Mouse (Mus musculus) hindbrain, embryonic 15.5 days (tissue): ENCODE data around the gene Hsbp1. TPM values are rescaled to one million over a fixed set of nuclear protein-coding genes. Genes with fewer than 3 reads are reported as not detected.
"Not testable (repeated sequence)": the region's sequence is repeated elsewhere in the genome, so short reads cannot be mapped to it uniquely, and the experiment has no call there.

Source experiments
- ATAC-seq: fragments of 200-750 bp; cut with Nextera tagmentation; 2 replicates; pipeline ENCODE4 v1.8.0; 2017; ENCODE audit warnings: low read depth, moderate number of reproducible peaks, moderate TSS enrichment; ENCODE audit not compliant: low FRiP score
- H3K27ac ChIP-seq: fragments of 300-500 bp; sonication (generic); replicated peaks from 2 replicates; pipeline ENCODE4 v1.5.1; 2015; ENCODE audit warnings: mild to moderate bottlenecking, inconsistent platforms
- H3K27me3 ChIP-seq: fragments of 300-500 bp; sonication (generic); 2 replicates; pipeline ENCODE4 v1.6.1; 2015; ENCODE audit warnings: control low read depth, inconsistent platforms
- H3K36me3 ChIP-seq: fragments of 300-500 bp; sonication (generic); 2 replicates; pipeline ENCODE4 v1.6.1; 2015; ENCODE audit warnings: control low read depth, inconsistent platforms
- H3K4me1 ChIP-seq: fragments of 300-500 bp; sonication (generic); replicated peaks from 2 replicates; pipeline ENCODE4 v1.6.1; 2015; ENCODE audit warnings: control low read depth, inconsistent platforms
- H3K4me2 ChIP-seq: fragments of 300-500 bp; sonication (generic); 2 replicates; pipeline ENCODE4 v1.6.1; 2015; ENCODE audit warnings: moderate library complexity, mild to moderate bottlenecking, inconsistent platforms
- H3K4me3 ChIP-seq: fragments of 300-500 bp; sonication (generic); 2 replicates; pipeline ENCODE4 v1.5.1; 2015; ENCODE audit warnings: mild to moderate bottlenecking, inconsistent platforms
- H3K9ac ChIP-seq: fragments of 300-500 bp; sonication (generic); 2 replicates; pipeline ENCODE4 v1.6.1; 2015; ENCODE audit warnings: inconsistent platforms
- H3K9me3 ChIP-seq: fragments of 300-500 bp; sonication (generic); 2 replicates; pipeline ENCODE4 v1.6.1; 2016; ENCODE audit warnings: control low read depth, inconsistent platforms
- WGBS: fragments of 180-500 bp; shearing (Covaris S2); methylation state at CpG from one replicate; pipeline ENCODE4 v1.1.7; 2015; 5-methylcytosine and 5-hydroxymethylcytosine counted together
- polyA plus RNA-seq: library from polyadenylated mRNA; unstranded; fragments of >200 nt; fragmentation: Nextera tagmentation; extraction: Ambion mirVana; gene quantifications from 2 replicates; pipeline ENCODE4 v1.2.1, GENCODE M21; 2015

Gene Hsbp1
- 757 and 781 TPM in 2 replicates for polyA plus RNA-seq

DNA sequence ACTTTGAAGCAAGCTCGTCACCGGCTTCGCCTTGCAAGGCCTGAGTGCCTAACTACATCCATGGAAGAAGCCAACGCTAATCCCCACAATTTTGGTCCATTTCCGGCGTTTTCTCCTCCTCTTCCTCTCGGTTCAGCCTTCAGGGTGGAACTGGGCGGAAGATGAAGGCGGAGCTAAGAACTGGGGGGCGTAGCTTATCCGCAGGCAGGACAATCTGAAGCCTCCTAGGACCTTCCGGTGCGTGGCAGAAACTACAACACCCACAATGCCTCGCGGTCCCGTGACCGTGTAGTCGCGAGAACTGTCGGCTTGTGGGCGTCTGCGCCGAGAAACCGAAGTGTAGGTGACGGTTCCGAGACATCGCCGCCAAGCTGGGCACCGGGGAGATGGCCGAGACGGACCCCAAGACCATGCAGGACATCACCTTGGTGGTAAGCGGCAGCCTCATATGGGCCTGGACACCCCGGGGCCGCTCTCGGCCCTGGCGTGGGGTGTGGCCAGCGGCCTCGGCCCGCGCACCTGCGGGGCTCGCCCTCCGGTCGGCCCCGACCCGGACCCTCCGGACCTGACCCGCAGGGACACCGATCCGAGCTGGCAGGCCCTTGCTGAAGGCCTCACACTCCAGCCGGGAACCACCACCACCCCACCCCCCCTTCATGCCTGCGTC, at the start of gene Hsbp1:
Gene Hsbp1, plus strand, starts transcription at position 299 of the 667 bp plus-strand sequence.
- H3K9ac ChIP-seq: peak within 1 kb of the TSS; percentile 97
- peak within 1 kb of the TSS; percentile 78 for H3K27ac ChIP-seq
- H3K27me3 ChIP-seq: peaks cover 2% of the 10 kb centered on the region; the same call in 1 of the 2 replicates
- peak within 1 kb of the TSS; percentile 92 for H3K4me3 ChIP-seq
- H3K4me2 ChIP-seq: peak within 1 kb of the TSS; percentile 62
- H3K36me3 ChIP-seq: peaks cover 31% of the 10 kb centered on the region
- WGBS: 2% methylated on average over 52 of the region's 52 CpGs
- no peaks in the 10 kb centered on the region for H3K9me3 ChIP-seq
- peaks cover 15% of the 10 kb centered on the region for H3K4me1 ChIP-seq
- peak; percentile 98 for ATAC-seq

- Histone ChIP-seq H3K27ac (no peak overlapping the region), H3K9me3 (no peaks in the 10 kb centered on the region), H3K9ac (no peak overlapping the region), H3K36me3 (no peaks in the 10 kb centered on the region), H3K4me1 (no peaks in the 10 kb centered on the region), H3K4me3 (no peak overlapping the region), H3K27me3 (no peaks in the 10 kb centered on the region), H3K4me2 (no peak overlapping the region)
- WGBS: 83% methylated on average over 13 of the region's 13 CpGs
- ATAC-seq: no peak
These were observed 48.8 kb upstream of the Hsbp1 start for GRCm38 (mm10) chr8:119295477-119295876.

GRCm38 (mm10) chr8:119297752-119298151, 46.5 kb upstream of the Hsbp1 start:
- not testable (repeated sequence) for H3K27me3 ChIP-seq, H3K4me2 ChIP-seq, H3K4me3 ChIP-seq, ATAC-seq, H3K27ac ChIP-seq, H3K9ac ChIP-seq, H3K36me3 ChIP-seq, H3K4me1 ChIP-seq, H3K9me3 ChIP-seq
- 26% methylated on average over 3 of the region's 3 CpGs for WGBS

- Histone ChIP-seq H3K27ac (no peak overlapping the region), H3K4me1 (no peaks in the 10 kb centered on the region), H3K4me3 (no peak overlapping the region), H3K36me3 (no peaks in the 10 kb centered on the region), H3K9ac (no peak overlapping the region), H3K4me2 (no peak overlapping the region), H3K27me3 (no peaks in the 10 kb centered on the region), H3K9me3 (no peaks in the 10 kb centered on the region)
- WGBS: 93% methylated on average over 5 of the region's 5 CpGs
- ATAC-seq: no peak
These were observed 44.0 kb upstream of the Hsbp1 start for GRCm38 (mm10) chr8:119300335-119300734.

- H3K27me3 ChIP-seq: no peaks in the 10 kb centered on the region
- no peaks in the 10 kb centered on the region for H3K4me1 ChIP-seq
- no peak overlapping the region for H3K4me3 ChIP-seq
- ATAC-seq: no peak
- no peaks in the 10 kb centered on the region for H3K9me3 ChIP-seq
- H3K36me3 ChIP-seq: no peaks in the 10 kb centered on the region
- WGBS: 75% methylated on average over 8 of the region's 8 CpGs
- H3K9ac ChIP-seq: no peak overlapping the region
- H3K27ac ChIP-seq: no peak overlapping the region
- no peak overlapping the region for H3K4me2 ChIP-seq
These were observed 40.1 kb upstream of the Hsbp1 start for GRCm38 (mm10) chr8:119304196-119304595.

GRCm38 (mm10) chr8:119311412-119311811, 32.9 kb upstream of the Hsbp1 start:
- no peaks in the 10 kb centered on the region for H3K36me3 ChIP-seq
- no peak overlapping the region for H3K4me2 ChIP-seq
- no peak overlapping the region for H3K9ac ChIP-seq
- H3K27me3 ChIP-seq: no peaks in the 10 kb centered on the region
- no peaks in the 10 kb centered on the region for H3K4me1 ChIP-seq
- H3K9me3 ChIP-seq: no peaks in the 10 kb centered on the region
- no peak overlapping the region for H3K27ac ChIP-seq
- 30% methylated on average over 3 of the region's 3 CpGs for WGBS
- ATAC-seq: no peak
- H3K4me3 ChIP-seq: no peak overlapping the region

GRCm38 (mm10) chr8:119323215-119323614, 21.1 kb upstream of the Hsbp1 start:
- no peaks in the 10 kb centered on the region for H3K27me3 ChIP-seq
- H3K9ac ChIP-seq: no peak overlapping the region
- H3K4me3 ChIP-seq: no peak overlapping the region
- H3K36me3 ChIP-seq: no peaks in the 10 kb centered on the region
- no peak for ATAC-seq
- H3K4me1 ChIP-seq: no peaks in the 10 kb centered on the region
- no peak overlapping the region for H3K27ac ChIP-seq
- no peak overlapping the region for H3K4me2 ChIP-seq
- WGBS: 49% methylated on average over 6 of the region's 6 CpGs
- no peaks in the 10 kb centered on the region for H3K9me3 ChIP-seq

DNA sequence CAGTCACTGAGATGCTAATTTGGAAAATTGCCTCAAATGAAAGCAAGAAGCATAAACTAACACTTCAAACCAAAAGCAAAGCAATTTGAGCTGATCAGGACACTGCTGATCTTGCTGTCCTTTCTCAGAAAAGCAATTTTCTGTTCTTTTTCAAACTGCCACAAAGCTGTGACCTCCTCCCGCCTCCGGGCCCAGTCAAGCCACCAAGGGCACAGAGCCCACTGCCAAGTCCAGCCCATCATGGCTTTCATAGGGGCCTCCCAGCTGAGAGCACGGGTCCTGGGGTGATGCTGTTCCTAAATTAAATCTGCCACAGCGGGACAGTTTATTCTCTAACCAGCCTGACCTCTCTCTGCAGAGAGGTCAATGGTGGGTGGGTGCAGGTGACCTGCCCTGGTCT, 4.7 kb upstream of the Hsbp1 start:
- no peak overlapping the region for H3K27ac ChIP-seq
- 0 out of 2 replicates have a peak, but pooled peaks cover 4% of the 10 kb centered on the region for H3K4me1 ChIP-seq
- ATAC-seq: no peak
- WGBS: 85% methylated on average over 4 of the region's 4 CpGs
- peaks cover 2% of the 10 kb centered on the region; the same call in 1 of the 2 replicates for H3K27me3 ChIP-seq
- H3K9ac ChIP-seq: no peak overlapping the region
- no peak overlapping the region for H3K4me2 ChIP-seq
- H3K36me3 ChIP-seq: no peaks in the 10 kb centered on the region
- no peak overlapping the region for H3K4me3 ChIP-seq
- H3K9me3 ChIP-seq: no peaks in the 10 kb centered on the region

DNA sequence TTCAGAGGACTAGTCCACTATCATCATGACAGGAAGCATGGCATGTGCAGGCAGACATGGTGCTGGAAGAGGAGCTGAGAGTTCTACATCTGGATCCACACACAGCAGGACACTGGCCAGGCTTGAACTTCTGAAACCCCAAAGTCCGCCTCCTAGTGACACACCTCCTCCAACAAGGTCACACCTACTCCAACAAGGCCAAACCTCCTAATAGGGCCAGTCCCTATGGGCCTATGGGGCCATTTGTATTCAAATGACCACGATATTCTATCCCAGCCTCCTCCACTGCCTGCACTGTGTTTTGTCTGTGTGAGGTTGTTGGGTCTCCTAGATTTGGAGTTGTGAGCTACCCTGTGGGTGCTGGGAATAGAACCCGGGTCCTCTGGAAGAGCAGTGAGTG, 682 bp upstream of the Hsbp1 start:
- peak overlapping the region; percentile 74 for H3K27ac ChIP-seq
- H3K4me1 ChIP-seq: peaks cover 15% of the 10 kb centered on the region
- H3K9ac ChIP-seq: no peak overlapping the region
- H3K27me3 ChIP-seq: peaks cover 2% of the 10 kb centered on the region; the same call in 1 of the 2 replicates
- WGBS: 83% methylated on average over 3 of the region's 3 CpGs
- H3K4me2 ChIP-seq: peak overlapping the region; percentile 62
- no peaks in the 10 kb centered on the region for H3K9me3 ChIP-seq
- peak overlapping the region; percentile 92 for H3K4me3 ChIP-seq
- peaks cover 24% of the 10 kb centered on the region for H3K36me3 ChIP-seq
- ATAC-seq: no peak; the same call in 1 of the 2 replicates

GRCm38 (mm10) chr8:119345029-119345682, 868 bp downstream of the Hsbp1 start:
- H3K27ac ChIP-seq: no peak overlapping the region

GRCm38 (mm10) chr8:119345683-119346075, 1.4 kb downstream of the Hsbp1 start:
- peak overlapping the region; percentile 62 for H3K4me2 ChIP-seq
- no peak for ATAC-seq
- H3K27ac ChIP-seq: no peak overlapping the region
- H3K9ac ChIP-seq: peak overlapping the region; percentile 97; the same call in 1 of the 2 replicates
- peaks cover 15% of the 10 kb centered on the region for H3K4me1 ChIP-seq
- peaks cover 2% of the 10 kb centered on the region; the same call in 1 of the 2 replicates for H3K27me3 ChIP-seq
- H3K4me3 ChIP-seq: peak overlapping the region; percentile 92
- 87% methylated on average over 15 of the region's 15 CpGs for WGBS
- peaks cover 35% of the 10 kb centered on the region for H3K36me3 ChIP-seq
- H3K9me3 ChIP-seq: no peaks in the 10 kb centered on the region

More at GRCm38 (mm10) chr8:119345029-119345682, 868 bp downstream of the Hsbp1 start:
- Histone ChIP-seq H3K4me1 (peaks cover 15% of the 10 kb centered on the region), H3K36me3 (peaks cover 35% of the 10 kb centered on the region), H3K9ac (peak overlapping the region; percentile 97), H3K4me3 (peak overlapping the region; percentile 92), H3K27me3 (peaks cover 2% of the 10 kb centered on the region; the same call in 1 of the 2 replicates), H3K4me2 (peak overlapping the region; percentile 62), H3K9me3 (no peaks in the 10 kb centered on the region)
- ATAC-seq: no peak
- 55% methylated on average over 22 of the region's 22 CpGs for WGBS

DNA sequence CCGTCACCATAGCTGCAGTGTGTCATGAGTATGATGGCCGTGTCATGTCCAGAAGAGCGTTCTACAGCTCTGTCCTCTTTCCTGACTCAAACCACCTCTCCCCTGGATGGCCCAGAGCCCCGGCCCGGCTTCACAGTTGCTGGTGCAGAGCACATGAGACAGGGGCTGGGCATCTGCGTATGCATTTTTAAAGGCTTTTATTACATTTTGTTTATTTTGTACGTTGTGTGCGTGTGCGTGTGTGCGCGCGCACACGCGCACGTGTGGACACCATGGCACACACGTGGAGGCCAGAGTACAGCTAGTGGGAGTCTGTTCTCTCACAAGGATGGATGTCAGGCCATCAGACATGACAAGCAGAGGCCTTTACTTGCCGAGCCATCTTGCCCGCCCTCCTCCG, 7.4 kb downstream of the Hsbp1 start:
- Histone ChIP-seq H3K4me3 (no peak overlapping the region), H3K27ac (no peak overlapping the region)

More for the DNA sequence above, 7.4 kb downstream of the Hsbp1 start:
- H3K27me3 ChIP-seq: no peaks in the 10 kb centered on the region
- H3K36me3 ChIP-seq: peaks cover 31% of the 10 kb centered on the region
- ATAC-seq: no peak
- 93% methylated on average over 19 of the region's 19 CpGs for WGBS
- H3K9me3 ChIP-seq: no peaks in the 10 kb centered on the region
- no peak overlapping the region for H3K9ac ChIP-seq
- no peaks in the 10 kb centered on the region for H3K4me1 ChIP-seq
- H3K4me2 ChIP-seq: no peak overlapping the region
